Mouse (Mus musculus) heart, embryonic 12.5 days (tissue): ENCODE data around the gene Dock2. TPM values are rescaled to one million over a fixed set of nuclear protein-coding genes. Genes with fewer than 3 reads are reported as not detected.

ENCODE experiments used
- ATAC-seq: fragments of 200-750 bp; cut with Nextera tagmentation; 2 replicates; pipeline ENCODE4 v1.8.0; 2017; ENCODE audit warnings: moderate TSS enrichment, moderate library complexity; ENCODE audit not compliant: insufficient number of reproducible peaks, low FRiP score
- H3K27ac ChIP-seq: fragments of 300-500 bp; sonication (generic); 2 replicates; pipeline ENCODE4 v1.5.1; 2016; ENCODE audit warnings: mild to moderate bottlenecking, moderate library complexity; ENCODE audit not compliant: poor library complexity, severe bottlenecking
- H3K27me3 ChIP-seq: fragments of 300-500 bp; sonication (generic); replicated peaks from 2 replicates; pipeline ENCODE4 v1.6.1; 2016; ENCODE audit warnings: mild to moderate bottlenecking, moderate library complexity
- H3K36me3 ChIP-seq: fragments of 300-500 bp; sonication (generic); 2 replicates; pipeline ENCODE4 v1.6.1; 2016; ENCODE audit warnings: mild to moderate bottlenecking, moderate library complexity
- H3K4me1 ChIP-seq: fragments of 300-500 bp; sonication (generic); replicated peaks from 2 replicates; pipeline ENCODE4 v1.6.1; 2016; ENCODE audit warnings: mild to moderate bottlenecking
- H3K4me2 ChIP-seq: fragments of 300-500 bp; sonication (generic); 2 replicates; pipeline ENCODE4 v1.6.1; 2016; ENCODE audit warnings: mild to moderate bottlenecking, moderate library complexity
- H3K4me3 ChIP-seq: fragments of 300-500 bp; sonication (generic); 2 replicates; pipeline ENCODE4 v1.5.1; 2016; ENCODE audit warnings: mild to moderate bottlenecking
- H3K9ac ChIP-seq: fragments of 300-500 bp; sonication (generic); 2 replicates; pipeline ENCODE4 v1.6.1; 2016; ENCODE audit warnings: mild to moderate bottlenecking, moderate library complexity
- H3K9me3 ChIP-seq: fragments of 300-500 bp; sonication (generic); replicated peaks from 2 replicates; pipeline ENCODE4 v1.6.1; 2016; ENCODE audit warnings: mild to moderate bottlenecking, moderate library complexity
- WGBS: fragments of 180-500 bp; shearing (Covaris S2); methylation state at CpG from one replicate; pipeline ENCODE4 v1.1.7; 2016; 5-methylcytosine and 5-hydroxymethylcytosine counted together
- polyA plus RNA-seq: library from polyadenylated mRNA; unstranded; fragments of >200 nt; fragmentation: Nextera tagmentation; extraction: Ambion mirVana; gene quantifications from 2 replicates; pipeline ENCODE4 v1.2.1, GENCODE M21; 2016

The Dock2 gene
- polyA plus RNA-seq, 1 experiment from 2014 or later, result 0.42 TPM

DNA sequence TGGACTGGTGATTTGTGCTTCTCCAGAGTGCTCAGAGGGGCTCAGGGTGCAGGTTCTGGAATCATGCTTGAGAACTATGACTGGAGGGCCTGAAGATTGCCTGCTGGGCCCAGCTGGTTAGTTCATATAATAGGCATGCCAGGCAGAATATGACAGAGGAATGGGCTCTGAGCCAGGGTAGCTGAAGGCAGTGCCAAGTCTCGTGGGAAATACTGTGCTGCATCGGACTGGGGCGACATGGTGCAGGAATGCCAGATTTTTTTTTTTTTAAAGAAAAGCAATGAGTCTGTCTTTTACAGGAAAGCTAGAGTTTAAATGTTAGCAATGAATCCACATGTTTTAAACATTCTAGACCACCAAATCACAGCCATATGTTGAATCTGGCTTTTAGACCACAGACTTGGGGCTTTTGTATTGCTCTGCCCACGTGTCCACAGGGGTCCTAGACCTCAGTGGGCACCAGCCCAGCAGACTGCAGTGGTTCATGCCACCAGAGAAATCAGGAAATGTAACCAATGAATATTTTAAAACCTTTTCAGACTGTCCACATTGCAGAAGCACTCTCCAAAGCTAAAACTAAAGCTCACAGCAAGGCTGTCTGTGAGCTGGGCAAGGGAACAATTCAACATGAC lies 435.3 kb downstream of the Dock2 start:
- ATAC-seq, result no peak
- Histone ChIP-seq H3K4me3 (no peak overlapping the region), H3K27me3 (no peaks in the 10 kb centered on the region), H3K36me3 (no peaks in the 10 kb centered on the region), H3K9ac (no peak overlapping the region), H3K27ac (no peak overlapping the region), H3K9me3 (no peaks in the 10 kb centered on the region), H3K4me1 (peaks cover 20% of the 10 kb centered on the region), H3K4me2 (no peak overlapping the region)
- 60% methylated on average over 4 of the region's 4 CpGs for WGBS

DNA sequence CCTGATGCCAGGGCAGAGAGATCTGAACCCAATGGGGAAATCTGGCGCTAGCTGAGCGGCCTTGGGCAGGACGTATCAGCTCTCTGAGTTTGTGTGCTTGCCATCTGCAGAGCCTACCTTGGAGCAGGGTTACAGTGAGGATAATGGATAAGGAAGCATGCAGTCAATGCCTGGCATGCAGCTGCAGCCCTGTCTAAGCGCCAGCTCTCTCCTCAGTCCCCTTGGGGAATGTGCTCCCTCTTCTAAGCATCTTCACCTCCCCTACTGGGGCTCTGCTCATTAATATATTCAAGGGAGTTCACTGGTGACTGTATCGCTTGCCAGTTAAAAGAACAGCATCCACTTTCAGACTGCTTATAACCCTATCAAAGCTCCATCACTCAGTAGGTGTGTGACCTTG lies 439.4 kb downstream of the Dock2 start:
- Histone ChIP-seq H3K27me3 (no peaks in the 10 kb centered on the region), H3K27ac (peak overlapping the region; percentile 56)
- WGBS, result 57% methylated on average over 5 of the region's 5 CpGs

DNA sequence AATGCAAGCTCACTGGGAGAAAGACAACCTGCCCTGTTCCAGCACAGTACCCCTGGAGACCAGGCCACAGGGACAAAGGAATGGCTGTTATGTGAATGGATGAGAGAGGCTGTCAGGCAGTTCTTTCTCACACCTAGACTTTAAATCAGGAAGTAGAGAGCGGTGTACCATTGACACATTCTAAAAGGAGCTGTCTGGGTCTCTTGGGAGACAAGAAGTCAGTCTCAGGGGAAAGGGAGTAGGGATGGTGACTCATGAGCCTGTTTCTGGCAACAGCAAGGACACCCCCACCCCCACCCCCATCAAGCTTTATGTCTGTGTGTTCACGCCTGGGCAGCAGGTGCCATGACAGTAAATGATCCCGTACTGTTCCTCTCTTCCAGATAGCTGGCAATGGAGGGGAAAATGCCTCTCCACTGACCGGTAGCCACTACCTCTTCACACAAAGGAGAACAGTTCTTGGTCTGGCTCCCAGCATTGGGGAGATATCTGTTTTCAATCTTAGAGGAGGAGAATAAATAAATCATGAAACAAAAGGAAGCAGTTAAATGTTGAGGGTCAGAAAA lies 439.9 kb downstream of the Dock2 start:
- Histone ChIP-seq H3K4me2 (0 out of 2 replicates have a peak overlapping the region, but pooled peaks have one; percentile 4), H3K27me3 (no peaks in the 10 kb centered on the region), H3K9me3 (no peaks in the 10 kb centered on the region), H3K27ac (peak overlapping the region; percentile 56), H3K4me3 (no peak overlapping the region), H3K36me3 (no peaks in the 10 kb centered on the region), H3K9ac (no peak overlapping the region), H3K4me1 (peaks cover 45% of the 10 kb centered on the region)
- 35% methylated on average over 4 of the region's 4 CpGs for WGBS
- peak; percentile 37 for ATAC-seq

More for the DNA sequence above, 439.4 kb downstream of the Dock2 start:
- H3K9me3 ChIP-seq, result no peaks in the 10 kb centered on the region
- no peak for ATAC-seq
- 0 out of 2 replicates have a peak overlapping the region, but pooled peaks have one; percentile 4 for H3K4me2 ChIP-seq
- H3K36me3 ChIP-seq, result no peaks in the 10 kb centered on the region
- H3K4me3 ChIP-seq, result no peak overlapping the region
- peaks cover 44% of the 10 kb centered on the region for H3K4me1 ChIP-seq
- H3K9ac ChIP-seq, result no peak overlapping the region

- H3K4me2 ChIP-seq, result no peak overlapping the region
- no peak overlapping the region for H3K9ac ChIP-seq
- H3K27ac ChIP-seq, result no peak overlapping the region
- no peak overlapping the region for H3K4me3 ChIP-seq
- H3K4me1 ChIP-seq, result peaks cover 42% of the 10 kb centered on the region
- no peaks in the 10 kb centered on the region for H3K27me3 ChIP-seq
- 0 out of 2 replicates have a peak, but pooled peaks cover 2% of the 10 kb centered on the region for H3K9me3 ChIP-seq
- H3K36me3 ChIP-seq, result no peaks in the 10 kb centered on the region
- 59% methylated on average over 5 of the region's 5 CpGs for WGBS
- no peak for ATAC-seq
These were observed 444.0 kb downstream of the Dock2 start for GRCm38 (mm10) chr11:34339693-34340092.

DNA sequence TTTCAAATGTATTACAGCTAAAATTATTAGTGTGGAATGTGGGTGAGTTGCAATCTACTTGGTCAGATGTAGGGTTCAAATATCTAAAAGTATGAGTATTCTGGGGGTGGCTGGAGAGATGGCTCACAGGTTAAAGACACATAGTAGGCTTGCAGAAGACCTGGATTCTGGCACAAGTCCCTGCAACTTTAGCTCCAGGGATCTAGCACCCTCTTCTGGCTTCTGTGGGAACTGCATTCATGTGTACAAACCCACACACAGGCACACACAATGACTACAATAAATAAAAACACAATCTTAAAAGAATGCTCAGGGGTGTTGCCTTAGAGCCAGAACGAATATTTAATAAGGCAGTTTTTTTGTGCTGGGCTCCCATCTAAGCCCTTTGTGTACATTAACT lies 445.8 kb downstream of the Dock2 start:
- ATAC-seq, result no peak
- Histone ChIP-seq H3K27ac (no peak overlapping the region), H3K27me3 (no peaks in the 10 kb centered on the region), H3K4me1 (peaks cover 32% of the 10 kb centered on the region), H3K4me3 (no peak overlapping the region), H3K4me2 (no peak overlapping the region), H3K9ac (no peak overlapping the region), H3K36me3 (no peaks in the 10 kb centered on the region), H3K9me3 (0 out of 2 replicates have a peak, but pooled peaks cover 2% of the 10 kb centered on the region)
- 72% methylated on average over 1 of the region's 1 CpGs for WGBS

DNA sequence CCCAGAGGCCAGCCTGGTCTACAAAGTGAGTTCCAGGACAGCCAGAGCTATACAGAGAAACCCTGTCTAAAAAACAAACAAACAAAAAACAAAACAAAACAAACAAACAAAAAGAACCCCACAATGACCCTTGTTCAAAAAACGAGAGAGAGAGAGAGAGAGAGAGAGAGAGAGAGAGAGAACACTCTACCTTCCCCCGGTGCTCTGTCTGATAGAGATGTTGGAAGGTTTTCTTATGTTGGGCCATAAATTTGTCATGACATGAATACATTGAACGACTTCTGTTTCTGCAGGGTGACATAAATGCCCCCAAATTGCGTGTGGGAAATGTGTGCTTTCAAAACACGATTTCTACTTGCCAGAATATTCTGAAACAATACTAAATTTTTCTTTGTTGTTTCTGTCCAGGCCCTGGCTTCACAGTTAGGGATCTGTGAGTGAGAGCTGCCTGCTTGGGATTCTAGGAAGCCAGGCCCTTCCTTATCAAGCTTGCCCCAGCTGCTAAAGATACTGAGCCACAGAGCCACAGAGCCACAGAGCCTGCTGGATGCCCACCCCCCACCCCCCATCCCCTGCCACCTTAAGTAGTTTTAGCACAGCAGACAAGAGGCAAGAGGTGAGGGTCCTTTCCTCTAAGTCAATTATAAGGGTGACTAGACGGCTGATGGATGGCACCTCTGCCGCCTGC lies 451.2 kb downstream of the Dock2 start:
- no peak overlapping the region for H3K9ac ChIP-seq
- H3K9me3 ChIP-seq, result no peaks in the 10 kb centered on the region
- WGBS, result 45% methylated on average over 7 of the region's 7 CpGs
- H3K4me1 ChIP-seq, result peaks cover 18% of the 10 kb centered on the region
- H3K27ac ChIP-seq, result no peak overlapping the region
- no peaks in the 10 kb centered on the region for H3K36me3 ChIP-seq
- ATAC-seq, result no peak
- H3K27me3 ChIP-seq, result no peaks in the 10 kb centered on the region
- no peak overlapping the region for H3K4me2 ChIP-seq
- H3K4me3 ChIP-seq, result no peak overlapping the region

- Histone ChIP-seq H3K4me3 (no peak overlapping the region), H3K9me3 (no peaks in the 10 kb centered on the region), H3K4me1 (peaks cover 7% of the 10 kb centered on the region; the same call in 1 of the 2 replicates), H3K27me3 (no peaks in the 10 kb centered on the region), H3K9ac (no peak overlapping the region), H3K36me3 (no peaks in the 10 kb centered on the region), H3K27ac (no peak overlapping the region), H3K4me2 (no peak overlapping the region)
- no peak for ATAC-seq
- WGBS, result 76% methylated on average over 8 of the region's 8 CpGs
These were observed 460.0 kb downstream of the Dock2 start for GRCm38 (mm10) chr11:34323664-34324063.

GRCm38 (mm10) chr11:34319282-34319681 lies 464.4 kb downstream of the Dock2 start:
- Histone ChIP-seq H3K4me2 (no peak overlapping the region), H3K9ac (no peak overlapping the region), H3K27me3 (no peaks in the 10 kb centered on the region), H3K27ac (no peak overlapping the region), H3K4me3 (no peak overlapping the region), H3K4me1 (0 out of 2 replicates have a peak, but pooled peaks cover 6% of the 10 kb centered on the region), H3K9me3 (no peaks in the 10 kb centered on the region), H3K36me3 (no peaks in the 10 kb centered on the region)
- 65% methylated on average over 1 of the region's 1 CpGs for WGBS
- no peak for ATAC-seq

DNA sequence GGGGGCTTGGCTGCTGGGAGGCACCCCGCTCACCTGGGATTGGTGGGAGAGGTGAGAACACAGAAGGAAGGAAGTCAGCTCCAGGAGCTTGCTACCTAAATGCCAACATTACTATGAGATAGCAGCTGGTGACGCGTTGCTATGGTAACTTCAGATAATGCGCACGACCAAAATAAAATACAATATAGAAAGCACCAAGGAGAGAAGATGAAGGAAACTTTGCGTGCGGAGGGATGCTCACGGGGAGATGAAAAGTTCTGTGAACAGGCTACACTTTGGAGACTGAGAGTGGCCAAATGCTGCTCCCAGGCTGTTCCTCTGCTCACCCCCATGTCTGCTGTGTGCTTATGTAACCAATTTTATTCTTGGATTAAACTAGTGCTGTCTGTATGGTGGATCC lies 466.7 kb downstream of the Dock2 start:
- H3K27ac ChIP-seq, result no peak overlapping the region

DNA sequence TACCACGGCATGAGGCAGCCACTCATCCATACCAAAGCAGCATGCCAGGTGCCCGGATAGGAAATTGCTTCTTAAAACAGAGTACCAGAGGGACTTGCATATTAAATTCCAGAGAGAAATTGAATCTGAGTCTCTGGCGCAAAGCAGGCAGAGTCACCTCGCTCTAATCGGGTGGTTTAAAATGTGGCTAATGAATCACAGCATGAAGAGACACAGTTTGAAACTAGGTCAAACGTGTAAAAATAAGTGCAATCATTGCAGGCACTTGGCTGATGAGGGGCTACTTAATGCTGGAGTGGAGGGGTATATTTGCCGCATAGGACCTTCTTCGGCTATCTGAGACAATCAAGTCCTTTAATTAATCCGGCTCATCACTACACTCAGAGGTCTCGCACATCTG lies 467.5 kb downstream of the Dock2 start:
- no peak for ATAC-seq
- Histone ChIP-seq H3K9me3 (no peaks in the 10 kb centered on the region), H3K27ac (no peak overlapping the region), H3K27me3 (no peaks in the 10 kb centered on the region), H3K4me3 (no peak overlapping the region), H3K4me2 (no peak overlapping the region), H3K4me1 (0 out of 2 replicates have a peak, but pooled peaks cover 6% of the 10 kb centered on the region), H3K36me3 (no peaks in the 10 kb centered on the region), H3K9ac (no peak overlapping the region)
- 75% methylated on average over 10 of the region's 10 CpGs for WGBS

More for the DNA sequence above, 466.7 kb downstream of the Dock2 start:
- 0 out of 2 replicates have a peak, but pooled peaks cover 6% of the 10 kb centered on the region for H3K4me1 ChIP-seq
- H3K27me3 ChIP-seq, result no peaks in the 10 kb centered on the region
- no peak overlapping the region for H3K9ac ChIP-seq
- no peaks in the 10 kb centered on the region for H3K9me3 ChIP-seq
- no peak overlapping the region for H3K4me3 ChIP-seq
- no peaks in the 10 kb centered on the region for H3K36me3 ChIP-seq
- 74% methylated on average over 8 of the region's 8 CpGs for WGBS
- no peak overlapping the region for H3K4me2 ChIP-seq
- ATAC-seq, result no peak

DNA sequence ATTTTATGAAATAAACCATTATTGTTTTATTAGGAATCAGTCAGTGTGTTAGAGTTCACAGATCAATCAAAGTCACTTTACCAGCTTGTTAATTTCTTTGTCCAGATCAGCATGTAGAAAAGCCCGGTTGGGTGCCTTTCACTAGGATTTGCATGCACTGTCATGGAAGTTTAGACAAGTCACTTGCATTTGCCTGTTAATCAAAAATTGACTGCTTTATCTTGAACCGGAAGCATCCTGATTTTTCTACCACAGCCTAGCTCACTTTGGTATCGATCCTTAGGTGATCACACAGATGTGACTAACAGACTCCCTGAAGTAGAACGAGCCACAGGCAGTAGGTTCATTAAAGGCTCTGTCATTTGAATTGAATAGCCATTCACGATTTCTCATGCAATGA lies 468.3 kb downstream of the Dock2 start:
- no peaks in the 10 kb centered on the region for H3K36me3 ChIP-seq
- ATAC-seq, result no peak
- H3K9ac ChIP-seq, result no peak overlapping the region
- H3K27me3 ChIP-seq, result no peaks in the 10 kb centered on the region
- H3K27ac ChIP-seq, result no peak overlapping the region
- H3K9me3 ChIP-seq, result no peaks in the 10 kb centered on the region
- WGBS, result 46% methylated on average over 5 of the region's 5 CpGs
- H3K4me2 ChIP-seq, result peak overlapping the region; percentile 12
- no peak overlapping the region for H3K4me3 ChIP-seq
- 0 out of 2 replicates have a peak, but pooled peaks cover 6% of the 10 kb centered on the region for H3K4me1 ChIP-seq
